Mouse (Mus musculus): ENCODE measurements around the gene Shroom4. TPM values are rescaled to one million over a fixed set of nuclear protein-coding genes. Genes with fewer than 3 reads are reported as not detected.

The Shroom4 gene
- polyA plus RNA-seq, 1 experiment = 0.49 TPM

DNA sequence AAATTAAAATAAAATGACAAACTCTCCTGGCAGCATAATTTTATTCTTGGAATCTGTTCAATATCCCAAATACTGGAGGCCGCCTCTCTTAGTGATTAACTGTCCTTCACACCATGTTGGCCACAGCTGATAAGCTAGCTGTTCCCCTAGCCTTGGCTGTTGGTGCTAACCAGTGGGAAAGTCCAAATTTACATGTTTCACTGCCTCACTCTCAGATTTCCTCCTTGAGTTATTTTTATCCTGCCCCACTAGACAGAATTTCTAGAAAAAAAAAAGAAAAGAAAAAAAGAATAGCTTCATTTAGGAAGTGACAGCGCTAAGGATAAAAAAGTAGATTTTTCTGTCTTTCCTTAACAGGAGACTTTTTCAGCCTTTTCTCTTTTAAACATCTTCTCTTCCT lies 138.0 kb downstream of the Shroom4 start:
- H3K27me3 ChIP-seq (ENCODE audit: control insufficient read depth, insufficient read depth, low read length) = no peaks in the 10 kb centered on the region
- no peaks in the 10 kb centered on the region for H3K4me1 ChIP-seq (ENCODE audit: control insufficient read depth, insufficient read depth, low read length)
- no peaks in the 10 kb centered on the region for H3K36me3 ChIP-seq (ENCODE audit: control insufficient read depth, insufficient read depth, low read length)
- H3K4me3 ChIP-seq (ENCODE audit: control insufficient read depth, low read depth, low read length) = no peak overlapping the region
- TF ChIP-seq CTCF (IDR thresholded peaks at IDR 0.05; ENCODE audit: control insufficient read depth, insufficient read depth, insufficient replicate concordance, low read depth, low read length) (no peak), POLR2A (IDR thresholded peaks at IDR 0.05; ENCODE audit: control insufficient read depth, low read depth, low read length) (no peak)
- no peak overlapping the region for H3K27ac ChIP-seq (ENCODE audit: control insufficient read depth, insufficient read depth, low read depth, low read length)

DNA sequence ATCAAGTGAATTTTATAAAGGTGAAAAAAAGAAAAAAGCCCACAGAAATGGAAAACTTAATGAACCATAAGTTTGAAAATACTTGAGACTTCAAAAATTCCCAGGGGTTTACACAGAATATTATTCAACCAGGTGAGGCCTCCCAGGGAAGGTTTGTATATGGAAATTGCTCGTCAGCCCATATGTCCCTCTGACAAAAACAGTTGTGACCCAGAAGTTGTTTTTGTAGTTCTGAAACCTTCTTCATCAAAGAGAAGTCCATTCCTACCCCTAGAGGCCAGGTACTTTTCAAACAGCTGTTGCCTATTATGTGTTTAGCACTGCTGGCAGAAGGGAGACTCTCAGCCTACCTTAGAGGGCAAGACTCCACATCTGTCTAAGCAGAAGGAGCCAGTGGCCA lies 165.4 kb downstream of the Shroom4 start:
- Histone ChIP-seq H3K4me1 (ENCODE audit: control insufficient read depth, insufficient read depth, low read length) (no peaks in the 10 kb centered on the region), H3K27ac (ENCODE audit: control insufficient read depth, insufficient read depth, low read depth, low read length) (no peak overlapping the region), H3K27me3 (ENCODE audit: control insufficient read depth, insufficient read depth, low read length) (no peaks in the 10 kb centered on the region), H3K36me3 (ENCODE audit: control insufficient read depth, insufficient read depth, low read length) (no peaks in the 10 kb centered on the region), H3K4me3 (ENCODE audit: control insufficient read depth, low read depth, low read length) (no peak overlapping the region)
- TF ChIP-seq CTCF (IDR thresholded peaks at IDR 0.05; ENCODE audit: control insufficient read depth, insufficient read depth, insufficient replicate concordance, low read depth, low read length) (no peak), POLR2A (IDR thresholded peaks at IDR 0.05; ENCODE audit: control insufficient read depth, low read depth, low read length) (no peak)

DNA sequence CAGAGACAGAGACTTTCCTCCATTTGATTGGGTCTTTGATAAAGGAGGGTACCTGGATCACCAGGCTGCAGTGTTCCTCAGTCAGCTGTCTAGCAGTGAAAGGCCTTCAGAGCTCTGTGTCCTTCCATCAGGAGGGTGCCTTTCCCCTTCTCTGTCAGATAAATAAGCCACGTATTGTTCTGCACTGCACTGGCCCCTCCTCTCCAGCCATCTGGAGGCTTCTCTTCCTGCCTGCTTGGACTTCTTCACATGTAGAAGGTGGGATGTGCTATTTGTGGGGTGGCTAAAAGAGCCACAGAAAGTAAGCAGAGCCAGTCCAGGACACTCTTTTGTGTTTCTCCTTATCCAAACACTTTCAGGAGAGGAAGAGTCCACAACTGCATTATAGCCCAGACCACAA lies 174.9 kb downstream of the Shroom4 start:
- no peak overlapping the region for H3K27ac ChIP-seq (ENCODE audit: control insufficient read depth, insufficient read depth, low read depth, low read length)
- H3K4me3 ChIP-seq (ENCODE audit: control insufficient read depth, low read depth, low read length) = no peak overlapping the region
- TF ChIP-seq CTCF (IDR thresholded peaks at IDR 0.05; ENCODE audit: control insufficient read depth, insufficient read depth, insufficient replicate concordance, low read depth, low read length) = no peak
- TF ChIP-seq POLR2A (IDR thresholded peaks at IDR 0.05; ENCODE audit: control insufficient read depth, low read depth, low read length) = no peak

DNA sequence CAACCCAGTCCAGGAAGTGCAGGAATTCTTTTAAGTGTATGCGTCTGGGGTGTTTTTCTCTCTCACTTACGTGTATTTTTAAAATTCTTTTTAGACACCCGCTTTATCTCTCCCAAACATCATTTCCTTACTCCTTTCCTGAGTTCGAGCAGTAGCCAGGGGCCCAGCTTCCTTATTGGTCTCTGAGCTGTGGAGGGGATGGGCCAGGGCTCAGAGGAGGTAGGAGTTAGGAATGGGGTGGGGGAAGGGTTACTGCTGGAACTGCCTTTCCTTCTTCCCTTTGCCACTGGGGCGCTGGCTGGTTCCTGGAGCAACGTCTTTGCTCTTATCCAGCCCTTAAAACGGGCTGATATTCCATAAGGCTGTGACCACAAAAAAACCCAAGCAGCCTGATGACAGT lies 177.3 kb downstream of the Shroom4 start:
- Histone ChIP-seq H3K36me3 (ENCODE audit: control insufficient read depth, insufficient read depth, low read length) (no peaks in the 10 kb centered on the region), H3K4me1 (ENCODE audit: control insufficient read depth, insufficient read depth, low read length) (no peaks in the 10 kb centered on the region), H3K27me3 (ENCODE audit: control insufficient read depth, insufficient read depth, low read length) (no peaks in the 10 kb centered on the region), H3K27ac (ENCODE audit: control insufficient read depth, insufficient read depth, low read depth, low read length) (no peak overlapping the region), H3K4me3 (ENCODE audit: control insufficient read depth, low read depth, low read length) (no peak overlapping the region)
- TF ChIP-seq CTCF (IDR thresholded peaks at IDR 0.05; ENCODE audit: control insufficient read depth, insufficient read depth, insufficient replicate concordance, low read depth, low read length) (no peak), POLR2A (IDR thresholded peaks at IDR 0.05; ENCODE audit: control insufficient read depth, low read depth, low read length) (no peak)

More for the DNA sequence above, 174.9 kb downstream of the Shroom4 start:
- Histone ChIP-seq H3K36me3 (ENCODE audit: control insufficient read depth, insufficient read depth, low read length) (no peaks in the 10 kb centered on the region), H3K27me3 (ENCODE audit: control insufficient read depth, insufficient read depth, low read length) (no peaks in the 10 kb centered on the region), H3K4me1 (ENCODE audit: control insufficient read depth, insufficient read depth, low read length) (no peaks in the 10 kb centered on the region)

DNA sequence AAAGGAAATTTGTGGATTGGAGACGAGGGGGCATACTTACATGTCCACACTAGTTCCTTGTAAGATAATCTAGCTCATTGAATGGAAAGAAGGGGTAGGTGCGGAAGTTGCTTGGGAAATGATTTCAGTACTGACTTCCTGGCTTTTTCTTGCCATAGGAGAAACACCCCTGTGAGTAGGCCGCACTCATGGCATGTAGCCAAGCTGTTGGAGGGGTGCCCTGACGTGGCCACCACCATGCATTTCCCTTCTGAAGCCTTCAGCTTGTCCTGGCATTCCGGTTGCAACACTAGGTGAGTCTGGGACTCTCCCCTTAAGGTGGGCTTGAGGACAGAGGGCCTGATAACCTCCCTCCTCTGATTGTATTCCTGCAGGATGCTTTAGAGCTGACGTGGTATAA lies 181.0 kb downstream of the Shroom4 start:
- Histone ChIP-seq H3K27me3 (ENCODE audit: control insufficient read depth, insufficient read depth, low read length) (no peaks in the 10 kb centered on the region), H3K4me1 (ENCODE audit: control insufficient read depth, insufficient read depth, low read length) (no peaks in the 10 kb centered on the region)
- no peak for TF ChIP-seq POLR2A (IDR thresholded peaks at IDR 0.05; ENCODE audit: control insufficient read depth, low read depth, low read length)
- TF ChIP-seq CTCF (IDR thresholded peaks at IDR 0.05; ENCODE audit: control insufficient read depth, insufficient read depth, insufficient replicate concordance, low read depth, low read length) = no peak

DNA sequence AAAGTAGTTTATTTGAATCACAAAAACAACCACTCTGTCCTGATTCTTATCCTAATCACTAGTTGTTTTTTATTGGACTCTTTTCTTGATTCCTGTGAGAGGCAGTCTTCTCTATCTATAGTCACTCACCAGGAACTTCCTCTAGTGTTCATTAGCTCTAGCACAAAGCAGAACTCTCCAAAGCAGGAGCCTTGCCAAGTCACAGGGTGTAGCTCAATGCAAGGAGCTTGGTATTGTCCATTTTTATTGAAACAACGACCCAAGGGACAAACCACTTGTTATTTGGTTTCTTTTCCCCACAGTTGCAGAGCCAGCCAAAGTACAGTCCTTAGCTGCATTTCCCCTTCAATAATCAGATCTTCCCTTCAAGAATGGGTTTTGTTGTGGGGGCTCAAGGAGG lies 181.5 kb downstream of the Shroom4 start:
- H3K4me3 ChIP-seq (ENCODE audit: control insufficient read depth, low read depth, low read length) = no peak overlapping the region
- no peaks in the 10 kb centered on the region for H3K36me3 ChIP-seq (ENCODE audit: control insufficient read depth, insufficient read depth, low read length)
- no peaks in the 10 kb centered on the region for H3K27me3 ChIP-seq (ENCODE audit: control insufficient read depth, insufficient read depth, low read length)
- TF ChIP-seq CTCF (IDR thresholded peaks at IDR 0.05; ENCODE audit: control insufficient read depth, insufficient read depth, insufficient replicate concordance, low read depth, low read length) (no peak), POLR2A (IDR thresholded peaks at IDR 0.05; ENCODE audit: control insufficient read depth, low read depth, low read length) (no peak)
- no peak overlapping the region for H3K27ac ChIP-seq (ENCODE audit: control insufficient read depth, insufficient read depth, low read depth, low read length)
- no peaks in the 10 kb centered on the region for H3K4me1 ChIP-seq (ENCODE audit: control insufficient read depth, insufficient read depth, low read length)

More for the DNA sequence above, 181.0 kb downstream of the Shroom4 start:
- Histone ChIP-seq H3K4me3 (ENCODE audit: control insufficient read depth, low read depth, low read length) (no peak overlapping the region), H3K36me3 (ENCODE audit: control insufficient read depth, insufficient read depth, low read length) (no peaks in the 10 kb centered on the region), H3K27ac (ENCODE audit: control insufficient read depth, insufficient read depth, low read depth, low read length) (no peak overlapping the region)

DNA sequence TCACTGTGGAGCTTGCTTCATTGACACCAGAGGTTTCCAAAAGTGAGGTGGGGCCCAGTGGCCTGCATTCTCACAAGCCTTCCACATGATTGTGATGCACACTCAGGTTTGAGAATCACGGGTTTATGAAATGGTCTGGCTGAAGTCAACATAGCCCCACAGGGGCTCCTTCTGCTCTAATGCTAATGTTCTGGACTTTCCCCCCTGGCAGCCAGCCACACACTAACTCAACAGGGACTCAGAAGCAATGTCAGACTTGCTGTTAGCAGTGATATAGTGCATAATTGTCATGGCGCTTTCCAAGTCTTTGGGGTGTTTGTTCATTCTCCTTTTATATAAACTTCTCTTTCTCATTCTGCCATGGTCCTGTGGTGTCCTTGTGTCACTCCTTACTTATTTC lies 183.0 kb downstream of the Shroom4 start:
- H3K27me3 ChIP-seq (ENCODE audit: control insufficient read depth, insufficient read depth, low read length) = no peaks in the 10 kb centered on the region
- TF ChIP-seq POLR2A (IDR thresholded peaks at IDR 0.05; ENCODE audit: control insufficient read depth, low read depth, low read length) = no peak
- no peak for TF ChIP-seq CTCF (IDR thresholded peaks at IDR 0.05; ENCODE audit: control insufficient read depth, insufficient read depth, insufficient replicate concordance, low read depth, low read length)
- H3K27ac ChIP-seq (ENCODE audit: control insufficient read depth, insufficient read depth, low read depth, low read length) = no peak overlapping the region
- no peaks in the 10 kb centered on the region for H3K4me1 ChIP-seq (ENCODE audit: control insufficient read depth, insufficient read depth, low read length)
- H3K4me3 ChIP-seq (ENCODE audit: control insufficient read depth, low read depth, low read length) = no peak overlapping the region
- no peaks in the 10 kb centered on the region for H3K36me3 ChIP-seq (ENCODE audit: control insufficient read depth, insufficient read depth, low read length)

DNA sequence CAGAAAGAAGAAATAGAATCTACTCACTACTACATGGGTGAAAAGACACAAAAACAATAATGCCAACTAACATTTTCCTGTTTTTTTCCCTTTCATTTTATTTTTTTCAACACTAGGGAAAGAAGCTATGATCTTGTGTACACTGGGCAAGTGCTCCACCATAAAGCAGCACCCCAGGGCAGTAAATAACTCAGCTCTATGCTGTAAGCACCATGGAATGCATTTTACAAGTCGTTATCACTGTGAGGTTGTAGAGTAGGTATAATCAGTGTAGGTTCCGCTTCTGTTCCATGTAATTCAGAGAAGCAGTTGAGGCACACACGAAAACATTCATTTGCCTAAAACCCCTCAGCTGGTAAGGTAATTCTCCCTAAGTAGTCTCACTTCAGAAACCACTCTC lies 194.5 kb downstream of the Shroom4 start:
- no peak for TF ChIP-seq CTCF (IDR thresholded peaks at IDR 0.05; ENCODE audit: control insufficient read depth, insufficient read depth, insufficient replicate concordance, low read depth, low read length)
- no peak for TF ChIP-seq POLR2A (IDR thresholded peaks at IDR 0.05; ENCODE audit: control insufficient read depth, low read depth, low read length)
- Histone ChIP-seq H3K4me1 (ENCODE audit: control insufficient read depth, insufficient read depth, low read length) (no peaks in the 10 kb centered on the region), H3K36me3 (ENCODE audit: control insufficient read depth, insufficient read depth, low read length) (no peaks in the 10 kb centered on the region), H3K4me3 (ENCODE audit: control insufficient read depth, low read depth, low read length) (no peak overlapping the region), H3K27ac (ENCODE audit: control insufficient read depth, insufficient read depth, low read depth, low read length) (no peak overlapping the region), H3K27me3 (ENCODE audit: control insufficient read depth, insufficient read depth, low read length) (no peaks in the 10 kb centered on the region)

Measured in testis, adult 2 months (tissue).